Mouse (Mus musculus) layer of hippocampus, adult 9-10 months (tissue): ENCODE data around the gene Efna3.

Experiments
- DNase-seq: peaks from one replicate; pipeline ENCODE4 v3.0.0; 2022; ENCODE audit warnings: low spot score

Efna3 gene

GRCm38 (mm10) chr3:89322514-89323165, at the start of gene Efna3:
Gene Efna3 (minus strand): TSS chr3:89322965.
- peak; percentile 68 for DNase-seq

GRCm38 (mm10) chr3:89367338-89367737, 44.6 kb upstream of the Efna3 start:
- no peak for DNase-seq

GRCm38 (mm10) chr3:89365486-89366414, 43.0 kb upstream of the Efna3 start:
- DNase-seq = no peak

- DNase-seq = no peak
Measured at GRCm38 (mm10) chr3:89365153-89365485, 42.4 kb upstream of the Efna3 start, which contains the start of gene Dcst1. Gene Dcst1 (minus strand): TSS chr3:89365253.

GRCm38 (mm10) chr3:89364631-89365030, 41.9 kb upstream of the Efna3 start:
- DNase-seq = no peak

- DNase-seq = no peak
Measured at GRCm38 (mm10) chr3:89361675-89362074, 38.9 kb upstream of the Efna3 start, which contains the start of gene Dcst2. Gene Dcst2 (plus strand): TSS chr3:89361975.

- no peak for DNase-seq
Measured at GRCm38 (mm10) chr3:89360237-89360636, 37.5 kb upstream of the Efna3 start.

GRCm38 (mm10) chr3:89359630-89360029, 36.9 kb upstream of the Efna3 start:
- no peak for DNase-seq

GRCm38 (mm10) chr3:89356029-89356428, 33.3 kb upstream of the Efna3 start:
- DNase-seq = no peak

GRCm38 (mm10) chr3:89355512-89355902, 32.7 kb upstream of the Efna3 start:
- no peak for DNase-seq

- peak; percentile 83 for DNase-seq
Measured at GRCm38 (mm10) chr3:89354816-89355511, 32.2 kb upstream of the Efna3 start.

- DNase-seq = no peak
Measured at GRCm38 (mm10) chr3:89351271-89351670, 28.5 kb upstream of the Efna3 start.

GRCm38 (mm10) chr3:89349869-89350501, 27.2 kb upstream of the Efna3 start, which contains the start of gene Adam15:
Gene Adam15 (minus strand): TSS chr3:89349996.
- DNase-seq = peak; percentile 62

- no peak for DNase-seq
Measured at GRCm38 (mm10) chr3:89348911-89349868, 26.4 kb upstream of the Efna3 start.

- no peak for DNase-seq
Measured at GRCm38 (mm10) chr3:89347916-89348315, 25.2 kb upstream of the Efna3 start.

- DNase-seq = no peak
Measured at GRCm38 (mm10) chr3:89346815-89347540, 24.2 kb upstream of the Efna3 start.

- DNase-seq = no peak
Measured at GRCm38 (mm10) chr3:89343279-89343678, 20.5 kb upstream of the Efna3 start.

GRCm38 (mm10) chr3:89341794-89342193, 19.0 kb upstream of the Efna3 start:
- no peak for DNase-seq

GRCm38 (mm10) chr3:89340465-89340864, 17.7 kb upstream of the Efna3 start:
- DNase-seq = no peak

GRCm38 (mm10) chr3:89339416-89339815, 16.7 kb upstream of the Efna3 start:
- no peak for DNase-seq
